Mouse (Mus musculus): ENCODE data around the gene Peli1. TPM values are rescaled to one million over a fixed set of nuclear protein-coding genes. Genes with fewer than 3 reads are reported as not detected.

The Peli1 gene
- polyA plus RNA-seq, 1 experiment from 2014 or later, result 44.8 TPM

GRCm38 (mm10) chr11:21100704-21101103 lies 9.6 kb downstream of the Peli1 start:
- Histone ChIP-seq H3K27me3 (replicated peaks; ENCODE audit: insufficient read depth, low read length) (no peaks in the 10 kb centered on the region), H3K9me3 (ENCODE audit: low read length) (no peaks in the 10 kb centered on the region), H3K36me3 (ENCODE audit: insufficient read depth, low read length) (no peaks in the 10 kb centered on the region), H3K9ac (replicated peaks; ENCODE audit: low read depth) (no peak overlapping the region), H3K4me2 (replicated peaks; ENCODE audit: low read depth, low read length) (no peak overlapping the region), H3K4me1 (ENCODE audit: insufficient read depth, low read depth, low read length) (peaks cover 10% of the 10 kb centered on the region; the same call in 1 of the 2 replicates), H3K27ac (ENCODE audit: low read length) (no peak overlapping the region), H3K4me3 (ENCODE audit: low read depth, low read length) (no peak overlapping the region)
- DNase-seq (ENCODE audit: low spot score) (no peak), ATAC-seq (no peak)
- TF ChIP-seq EP300 (IDR thresholded peaks at IDR 0.05), result no peak
- no peak for TF ChIP-seq CTCF (IDR thresholded peaks at IDR 0.05)
- WGBS, result 100% methylated on average over 1 of the region's 1 CpGs

- DNase-seq (ENCODE audit: low spot score) (no peak), ATAC-seq (no peak)
- H3K4me1 ChIP-seq (ENCODE audit: insufficient read depth, low read depth, low read length), result peaks cover 8% of the 10 kb centered on the region; the same call in 1 of the 2 replicates
- H3K9ac ChIP-seq (replicated peaks; ENCODE audit: low read depth), result no peak overlapping the region
- TF ChIP-seq CTCF (IDR thresholded peaks at IDR 0.05) (no peak), EP300 (IDR thresholded peaks at IDR 0.05) (no peak)
- WGBS, result 67% methylated on average over 4 of the region's 4 CpGs
- no peaks in the 10 kb centered on the region for H3K9me3 ChIP-seq (ENCODE audit: low read length)
- H3K27me3 ChIP-seq (replicated peaks; ENCODE audit: insufficient read depth, low read length), result no peaks in the 10 kb centered on the region
- H3K4me2 ChIP-seq (replicated peaks; ENCODE audit: low read depth, low read length), result no peak overlapping the region
- H3K4me3 ChIP-seq (ENCODE audit: low read depth, low read length), result no peak overlapping the region
- no peaks in the 10 kb centered on the region for H3K36me3 ChIP-seq (ENCODE audit: insufficient read depth, low read length)
- H3K27ac ChIP-seq (ENCODE audit: low read length), result no peak overlapping the region
These were observed 10.2 kb downstream of the Peli1 start for GRCm38 (mm10) chr11:21101286-21101685.

- Histone ChIP-seq H3K36me3 (ENCODE audit: insufficient read depth, low read length) (no peaks in the 10 kb centered on the region), H3K9ac (replicated peaks; ENCODE audit: low read depth) (no peak overlapping the region), H3K4me2 (replicated peaks; ENCODE audit: low read depth, low read length) (no peak overlapping the region), H3K27me3 (replicated peaks; ENCODE audit: insufficient read depth, low read length) (no peaks in the 10 kb centered on the region), H3K4me3 (ENCODE audit: low read depth, low read length) (no peak overlapping the region), H3K9me3 (ENCODE audit: low read length) (no peaks in the 10 kb centered on the region), H3K4me1 (ENCODE audit: insufficient read depth, low read depth, low read length) (peaks cover 6% of the 10 kb centered on the region; the same call in 1 of the 2 replicates), H3K27ac (ENCODE audit: low read length) (no peak overlapping the region)
- ATAC-seq (no peak), DNase-seq (ENCODE audit: low spot score) (no peak)
- TF ChIP-seq CTCF (IDR thresholded peaks at IDR 0.05) (no peak), EP300 (IDR thresholded peaks at IDR 0.05) (no peak)
- WGBS, result 76% methylated on average over 6 of the region's 6 CpGs
These were observed 11.3 kb downstream of the Peli1 start for GRCm38 (mm10) chr11:21102273-21103005.

GRCm38 (mm10) chr11:21103186-21103585 lies 12.1 kb downstream of the Peli1 start:
- no peak for ATAC-seq
- Histone ChIP-seq H3K9me3 (ENCODE audit: low read length) (no peaks in the 10 kb centered on the region), H3K36me3 (ENCODE audit: insufficient read depth, low read length) (no peaks in the 10 kb centered on the region), H3K27me3 (replicated peaks; ENCODE audit: insufficient read depth, low read length) (no peaks in the 10 kb centered on the region), H3K9ac (replicated peaks; ENCODE audit: low read depth) (no peak overlapping the region), H3K4me2 (replicated peaks; ENCODE audit: low read depth, low read length) (no peak overlapping the region), H3K4me3 (ENCODE audit: low read depth, low read length) (no peak overlapping the region), H3K4me1 (ENCODE audit: insufficient read depth, low read depth, low read length) (peaks cover 6% of the 10 kb centered on the region; the same call in 1 of the 2 replicates), H3K27ac (ENCODE audit: low read length) (no peak overlapping the region)
- no peak for DNase-seq (ENCODE audit: low spot score)
- TF ChIP-seq CTCF (IDR thresholded peaks at IDR 0.05) (no peak), EP300 (IDR thresholded peaks at IDR 0.05) (no peak)
- 62% methylated on average over 2 of the region's 2 CpGs for WGBS

- no peak for DNase-seq (ENCODE audit: low spot score)
- no peak overlapping the region for H3K9ac ChIP-seq (replicated peaks; ENCODE audit: low read depth)
- H3K9me3 ChIP-seq (ENCODE audit: low read length), result no peaks in the 10 kb centered on the region
- H3K36me3 ChIP-seq (ENCODE audit: insufficient read depth, low read length), result no peaks in the 10 kb centered on the region
- H3K4me2 ChIP-seq (replicated peaks; ENCODE audit: low read depth, low read length), result no peak overlapping the region
- ATAC-seq, result no peak
- 42% methylated on average over 1 of the region's 1 CpGs for WGBS
- H3K4me1 ChIP-seq (ENCODE audit: insufficient read depth, low read depth, low read length), result peaks cover 6% of the 10 kb centered on the region; the same call in 1 of the 2 replicates
- TF ChIP-seq CTCF (IDR thresholded peaks at IDR 0.05) (no peak), EP300 (IDR thresholded peaks at IDR 0.05) (no peak)
- no peak overlapping the region for H3K4me3 ChIP-seq (ENCODE audit: low read depth, low read length)
- no peaks in the 10 kb centered on the region for H3K27me3 ChIP-seq (replicated peaks; ENCODE audit: insufficient read depth, low read length)
- no peak overlapping the region for H3K27ac ChIP-seq (ENCODE audit: low read length)
These were observed 14.3 kb downstream of the Peli1 start for GRCm38 (mm10) chr11:21105393-21105792.

- DNase-seq (ENCODE audit: low spot score), result no peak
- no peak overlapping the region for H3K4me3 ChIP-seq (ENCODE audit: low read depth, low read length)
These were observed 16.0 kb downstream of the Peli1 start for GRCm38 (mm10) chr11:21107120-21107519.

More at GRCm38 (mm10) chr11:21107120-21107519, 16.0 kb downstream of the Peli1 start:
- H3K27ac ChIP-seq (ENCODE audit: low read length), result no peak overlapping the region
- H3K36me3 ChIP-seq (ENCODE audit: insufficient read depth, low read length), result no peaks in the 10 kb centered on the region
- peaks cover 6% of the 10 kb centered on the region; the same call in 1 of the 2 replicates for H3K4me1 ChIP-seq (ENCODE audit: insufficient read depth, low read depth, low read length)
- no peak for ATAC-seq
- 96% methylated on average over 1 of the region's 1 CpGs for WGBS
- H3K9ac ChIP-seq (replicated peaks; ENCODE audit: low read depth), result no peak overlapping the region
- no peak for TF ChIP-seq EP300 (IDR thresholded peaks at IDR 0.05)
- no peak for TF ChIP-seq CTCF (IDR thresholded peaks at IDR 0.05)
- no peak overlapping the region for H3K4me2 ChIP-seq (replicated peaks; ENCODE audit: low read depth, low read length)
- H3K9me3 ChIP-seq (ENCODE audit: low read length), result no peaks in the 10 kb centered on the region
- H3K27me3 ChIP-seq (replicated peaks; ENCODE audit: insufficient read depth, low read length), result no peaks in the 10 kb centered on the region
